ENCODE assay signal across 8 mouse cellular contexts in genomic region chr9:24774160-24774969, GRCm38 (mm10). TPM values are rescaled to one million over a fixed set of nuclear protein-coding genes. Genes with fewer than 3 reads are reported as not detected.
DNase-seq lines count a peak whose midpoint lies in the region; ATAC-seq and TF ChIP-seq lines count a peak whose summit lies in the region.

Gene Tbx20 (minus strand): TSS chr9:24774303.

- ATAC-seq in lung, embryonic 15.5 days (ENCODE audit: borderline replicate concordance, extremely low read depth, low FRiP score, low TSS enrichment), result peak; percentile 91
- ATAC-seq in forebrain, embryonic 12.5 days (ENCODE audit: low FRiP score), result peak; percentile 93
- ATAC-seq in hindbrain, embryonic 13.5 days (ENCODE audit: low FRiP score), result peak; percentile 85
- peak; percentile 57 for ATAC-seq in liver, embryonic 14.5 days (ENCODE audit: insufficient read depth)

- no peak for TF ChIP-seq EP300 in liver, embryonic 14.5 days (IDR thresholded peaks at IDR 0.05; ENCODE audit: low read depth)

- TF ChIP-seq CTCF in liver, embryonic 14.5 days (IDR thresholded peaks at IDR 0.05; ENCODE audit: low read depth), result no peak

- peaks cover 21% of the 10 kb centered on the region for H3K4me1 ChIP-seq in lung, embryonic 15.5 days
- H3K4me1 ChIP-seq in forebrain, embryonic 12.5 days, result peaks cover 32% of the 10 kb centered on the region
- H3K4me1 ChIP-seq in hindbrain, embryonic 13.5 days (replicated peaks), result peaks cover 33% of the 10 kb centered on the region
- H3K4me1 ChIP-seq in liver, embryonic 14.5 days (replicated peaks; ENCODE audit: control insufficient read depth in 2 of 2, insufficient read depth in 2 of 2, low read length in 1 of 2), result no peaks in the 10 kb centered on the region

- H3K36me3 ChIP-seq in lung, embryonic 15.5 days, result no peaks in the 10 kb centered on the region
- no peaks in the 10 kb centered on the region for H3K36me3 ChIP-seq in forebrain, embryonic 12.5 days (replicated peaks)
- H3K36me3 ChIP-seq in hindbrain, embryonic 13.5 days, result no peaks in the 10 kb centered on the region
- H3K36me3 ChIP-seq in liver, embryonic 14.5 days (replicated peaks; ENCODE audit: control insufficient read depth, insufficient read depth, low read depth), result no peaks in the 10 kb centered on the region

- H3K27me3 ChIP-seq in lung, embryonic 15.5 days, result peaks cover 98% of the 10 kb centered on the region
- peaks cover 94% of the 10 kb centered on the region for H3K27me3 ChIP-seq in forebrain, embryonic 12.5 days
- peaks cover 97% of the 10 kb centered on the region for H3K27me3 ChIP-seq in hindbrain, embryonic 13.5 days
- H3K27me3 ChIP-seq in liver, embryonic 14.5 days (ENCODE audit: control insufficient read depth, insufficient read depth, low read length), result peaks cover 90% of the 10 kb centered on the region

- H3K9me3 ChIP-seq in lung, embryonic 15.5 days, result no peaks in the 10 kb centered on the region
- no peaks in the 10 kb centered on the region for H3K9me3 ChIP-seq in forebrain, embryonic 12.5 days
- no peaks in the 10 kb centered on the region for H3K9me3 ChIP-seq in hindbrain, embryonic 13.5 days
- no peaks in the 10 kb centered on the region for H3K9me3 ChIP-seq in liver, embryonic 14.5 days (ENCODE audit: control insufficient read depth, low read length)

- no peak within 1 kb of the TSS for H3K9ac ChIP-seq in lung, embryonic 15.5 days
- no peak within 1 kb of the TSS for H3K9ac ChIP-seq in forebrain, embryonic 12.5 days
- H3K9ac ChIP-seq in hindbrain, embryonic 13.5 days, result no peak within 1 kb of the TSS
- no peak within 1 kb of the TSS; the same call in 1 of the 2 replicates for H3K9ac ChIP-seq in liver, embryonic 14.5 days (replicated peaks)

- WGBS in lung, embryonic 15.5 days, result under 1% methylated on average over 40 of the region's 40 CpGs
- WGBS in forebrain, embryonic 12.5 days, result under 1% methylated on average over 40 of the region's 40 CpGs
- under 1% methylated on average over 40 of the region's 40 CpGs for WGBS in hindbrain, embryonic 13.5 days
- 1% methylated on average over 40 of the region's 40 CpGs for WGBS in liver, embryonic 14.5 days (ENCODE audit: insufficient replicate concordance)

- peak within 1 kb of the TSS; percentile 57 for H3K4me2 ChIP-seq in lung, embryonic 15.5 days
- peak within 1 kb of the TSS; percentile 49 for H3K4me2 ChIP-seq in forebrain, embryonic 12.5 days
- H3K4me2 ChIP-seq in hindbrain, embryonic 13.5 days, result peak within 1 kb of the TSS; percentile 44
- H3K4me2 ChIP-seq in liver, embryonic 14.5 days (ENCODE audit: low read depth), result peak within 1 kb of the TSS; percentile 29

- intact Hi-C loops in gastrocnemius, postnatal 14 days (cut with DNase I; ENCODE audit: low total_unique reads), result no loop called here

- peak within 1 kb of the TSS; percentile 35 for H3K4me3 ChIP-seq in lung, embryonic 15.5 days
- H3K4me3 ChIP-seq in forebrain, embryonic 12.5 days (replicated peaks), result peak within 1 kb of the TSS; percentile 36
- H3K4me3 ChIP-seq in hindbrain, embryonic 13.5 days, result peak within 1 kb of the TSS; percentile 30
- peak within 1 kb of the TSS; percentile 5 to 23 for H3K4me3 ChIP-seq in liver, embryonic 14.5 days (ENCODE audit: insufficient read depth in 1 of 2, low read depth in 2 of 2, low read length in 2 of 2)

- H3K27ac ChIP-seq in lung, embryonic 15.5 days, result no peak within 1 kb of the TSS
- no peak within 1 kb of the TSS for H3K27ac ChIP-seq in forebrain, embryonic 12.5 days
- no peak within 1 kb of the TSS for H3K27ac ChIP-seq in hindbrain, embryonic 13.5 days
- H3K27ac ChIP-seq in liver, embryonic 14.5 days, result no peak within 1 kb of the TSS

- no peak for DNase-seq in lung, postnatal 14 days
- DNase-seq in liver, embryonic 14.5 days (ENCODE audit: low read depth in 3 of 3, low spot score in 3 of 3), result no peak
- DNase-seq in urinary bladder, adult 2 months (ENCODE audit: low spot score), result peak; percentile 52
- no peak for DNase-seq in gastrocnemius, postnatal 14 days
- no peak for DNase-seq in left cerebral cortex, adult 18-20 months (ENCODE audit: low spot score in 2 of 2)

RNA-seq across cellular contexts. Expression of gene Tbx20, which starts in this region (rescaled TPM):
- polyA plus RNA-seq in lung, embryonic 15.5 days (2015; fragmentation: Nextera tagmentation; extraction: Ambion mirVana), result 2.0 and 4.6 TPM in 2 replicates
- 0.04 and 0.06 TPM in 2 replicates for polyA plus RNA-seq in forebrain, embryonic 12.5 days (2016; fragmentation: Nextera tagmentation; extraction: Ambion mirVana)
- 2.1 TPM in 2 replicates for polyA plus RNA-seq in hindbrain, embryonic 13.5 days (2015; fragmentation: Nextera tagmentation; extraction: Ambion mirVana)
- 0.29 and 0.46 TPM in 2 replicates for polyA plus RNA-seq in liver, embryonic 14.5 days (2012; rRNA removed)
- 0.29 and 0.47 TPM in 2 replicates for polyA plus RNA-seq in liver, embryonic 14.5 days (2014; fragmentation: Nextera tagmentation; extraction: Ambion mirVana)
- 10.6 and 12.9 TPM in 2 replicates for polyA plus RNA-seq in urinary bladder, adult 2 months (2012; rRNA removed)
- total RNA-seq in gastrocnemius, postnatal 14 days (2021), result not detected
- total RNA-seq in left cerebral cortex, adult 18-20 months (2021), result not detected

Comparison
In these comparisons a context has a peak if more than half of its experiments do, and no peak if none do; other contexts are left out.
1. Peak in ATAC-seq, H3K4me3 ChIP-seq and H3K4me2 ChIP-seq in forebrain, embryonic 12.5 days; RNA of the gene not detected or under 1 TPM.
2. Peak in ATAC-seq, H3K4me3 ChIP-seq and H3K4me2 ChIP-seq in liver, embryonic 14.5 days; RNA of the gene not detected or under 1 TPM.